Mouse (Mus musculus) heart, adult 8-10 months (tissue): ENCODE results near the gene Wipi1. TPM values are rescaled to one million over a fixed set of nuclear protein-coding genes. Genes with fewer than 3 reads are reported as not detected.
"Not testable (repeated sequence)": the region's sequence is repeated elsewhere in the genome, so short reads cannot be mapped to it uniquely, and the experiment has no call there.

Experiments used
- DNase-seq: peaks from one replicate; pipeline ENCODE4 v3.0.0; 2022; ENCODE audit warnings: low spot score
- total RNA-seq, 4 experiments: library from RNA; stranded (reverse); gene quantifications; 2 replicates each; pipeline ENCODE4 v1.2.4; 2022

Wipi1 gene
- 100 to 1,000 TPM; 110 to 141 (median 120) TPM for total RNA-seq

- peak; percentile 98 for DNase-seq
Observed at GRCm38 (mm10) chr11:109611303-109612149, at the start of gene Wipi1. TSS of gene Wipi1 (minus strand) at chr11:109611967.

GRCm38 (mm10) chr11:109660526-109660925 lies 48.8 kb upstream of the Wipi1 start:
- not testable (repeated sequence) for DNase-seq

- no peak for DNase-seq
Observed at GRCm38 (mm10) chr11:109656232-109656631, 44.5 kb upstream of the Wipi1 start.

GRCm38 (mm10) chr11:109654581-109654980 lies 42.8 kb upstream of the Wipi1 start:
- DNase-seq: no peak

- no peak for DNase-seq
Observed at GRCm38 (mm10) chr11:109653201-109653600, 41.4 kb upstream of the Wipi1 start.

- no peak for DNase-seq
Observed at GRCm38 (mm10) chr11:109652505-109652904, 40.7 kb upstream of the Wipi1 start.

GRCm38 (mm10) chr11:109651566-109652024 lies 39.8 kb upstream of the Wipi1 start:
- DNase-seq: no peak

- DNase-seq: peak; percentile 93
Observed at GRCm38 (mm10) chr11:109650788-109651565, 39.2 kb upstream of the Wipi1 start.

GRCm38 (mm10) chr11:109649975-109650701 lies 38.4 kb upstream of the Wipi1 start:
- DNase-seq: peak; percentile 77

- DNase-seq: no peak
Observed at GRCm38 (mm10) chr11:109649206-109649605, 37.4 kb upstream of the Wipi1 start, which contains the start of gene Prkar1a. TSS of gene Prkar1a (plus strand) at chr11:109649405.

GRCm38 (mm10) chr11:109648510-109648909 lies 36.7 kb upstream of the Wipi1 start:
- peak; percentile 75 for DNase-seq

- DNase-seq: peak; percentile 79
Observed at GRCm38 (mm10) chr11:109641498-109642222, 29.9 kb upstream of the Wipi1 start.

GRCm38 (mm10) chr11:109635871-109636395 lies 24.2 kb upstream of the Wipi1 start:
- no peak for DNase-seq

- DNase-seq: no peak
Observed at GRCm38 (mm10) chr11:109634928-109635327, 23.2 kb upstream of the Wipi1 start.

GRCm38 (mm10) chr11:109629021-109629521 lies 17.3 kb upstream of the Wipi1 start:
- DNase-seq: peak; percentile 65

GRCm38 (mm10) chr11:109628099-109628498 lies 16.3 kb upstream of the Wipi1 start:
- no peak for DNase-seq

GRCm38 (mm10) chr11:109627648-109628047 lies 15.9 kb upstream of the Wipi1 start:
- no peak for DNase-seq

GRCm38 (mm10) chr11:109623238-109623637 lies 11.5 kb upstream of the Wipi1 start:
- no peak for DNase-seq

GRCm38 (mm10) chr11:109622518-109623037 lies 10.8 kb upstream of the Wipi1 start:
- DNase-seq: peak; percentile 61

- DNase-seq: peak; percentile 62
Observed at GRCm38 (mm10) chr11:109621183-109621582, 9.4 kb upstream of the Wipi1 start.
